Mouse (Mus musculus): ENCODE data around the gene Tnfsf11. TPM values are rescaled to one million over a fixed set of nuclear protein-coding genes. Genes with fewer than 3 reads are reported as not detected.
A peak's percentile ranks its signal among the peaks of the same experiment; 100 is the strongest.

Gene Tnfsf11
- total RNA-seq, 2 experiments from 2014 or later = not detected

DNA sequence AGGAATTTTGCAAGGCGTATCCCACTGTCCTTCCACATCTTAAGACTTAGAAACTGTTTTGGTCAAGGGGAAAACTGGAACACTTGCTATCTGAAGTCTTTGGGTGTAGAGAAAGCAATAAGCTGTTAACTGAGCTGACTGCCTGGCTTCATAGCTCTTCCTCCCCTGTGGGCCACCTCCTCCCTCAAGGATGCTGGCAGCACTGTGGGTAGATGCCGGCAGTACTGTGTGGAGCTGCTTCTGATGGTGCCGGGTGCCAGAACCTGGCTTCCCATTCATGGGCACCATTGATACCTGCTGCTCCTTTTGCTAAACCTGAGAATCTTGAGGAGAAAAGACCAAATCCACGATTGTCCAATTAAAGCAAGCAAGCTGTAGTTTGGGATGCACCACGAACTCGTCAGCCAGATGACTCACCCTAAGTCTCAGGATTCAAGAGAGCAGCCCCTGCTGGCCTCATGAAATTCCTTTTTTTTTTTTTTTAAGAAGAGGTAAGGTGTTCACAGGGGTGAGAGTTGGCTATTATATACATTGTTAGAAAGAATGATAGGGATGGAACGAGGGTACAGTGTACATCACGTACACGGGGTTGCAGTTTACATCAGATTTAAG, 17.8 kb downstream of the Tnfsf11 start:
- ATAC-seq (replicated peaks; ENCODE audit: poor library complexity, severe bottlenecking) = no peak

DNA sequence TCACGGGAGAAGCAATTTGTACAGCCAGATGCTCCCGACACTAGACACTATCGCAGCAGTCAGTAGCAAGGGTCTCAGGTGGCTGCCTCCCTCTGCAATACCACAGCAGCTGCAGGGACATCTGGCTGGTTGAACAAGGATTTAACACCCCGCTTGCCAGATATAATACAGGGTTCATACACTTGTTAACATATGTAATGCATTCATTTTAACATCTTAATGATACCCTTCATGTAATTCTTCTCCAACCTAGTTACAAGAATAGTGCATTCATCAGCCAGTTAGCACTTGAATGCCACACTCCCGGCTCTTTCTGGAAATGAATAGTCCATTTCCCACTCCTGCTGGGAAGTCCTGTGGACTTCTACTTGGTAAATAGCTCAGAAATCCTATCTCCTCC, 18.9 kb downstream of the Tnfsf11 start:
- no peak for ATAC-seq (replicated peaks; ENCODE audit: poor library complexity, severe bottlenecking)

DNA sequence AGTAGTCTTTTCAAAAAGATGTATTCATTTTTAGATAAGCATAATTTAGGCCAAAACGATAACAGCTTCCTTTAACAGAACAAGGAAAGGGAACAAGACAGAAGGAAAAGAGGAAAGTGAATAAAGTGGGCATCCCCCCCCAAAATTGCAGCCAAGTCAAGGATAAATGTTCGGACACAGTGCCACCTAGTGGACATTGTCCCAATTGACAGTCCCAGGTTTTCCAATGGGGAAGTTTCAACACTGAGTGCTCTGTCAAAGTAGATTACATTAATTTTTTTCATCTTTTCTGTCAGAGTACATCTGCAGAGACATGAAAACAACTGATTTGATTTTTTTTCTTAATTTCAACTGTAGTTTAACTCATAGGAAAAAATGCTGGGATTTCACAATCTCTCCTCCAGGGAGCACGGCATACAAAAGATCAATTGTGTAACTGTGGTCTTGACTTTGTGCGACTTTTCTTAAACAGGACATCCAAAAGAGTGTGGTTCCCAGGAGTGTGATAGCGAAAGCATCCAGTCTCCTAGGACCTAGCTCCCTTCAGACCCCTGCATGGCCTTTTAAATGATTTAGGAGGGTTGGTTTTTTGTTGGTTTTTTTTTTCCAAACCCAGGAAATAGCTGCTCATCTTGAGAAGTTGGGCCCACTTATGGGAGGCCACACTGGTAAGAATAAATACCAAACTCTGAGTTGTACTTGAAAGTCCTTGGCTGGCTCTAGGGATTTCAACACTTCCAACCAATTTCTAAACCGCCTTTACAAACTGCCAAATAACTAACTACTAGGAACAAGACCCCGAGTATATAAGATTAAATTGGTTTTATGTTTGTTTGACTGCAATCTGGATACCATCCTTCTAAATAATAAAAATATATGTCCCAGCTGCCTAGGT, 19.7 kb downstream of the Tnfsf11 start:
- ATAC-seq (replicated peaks; ENCODE audit: poor library complexity, severe bottlenecking) = peak; percentile 79

DNA sequence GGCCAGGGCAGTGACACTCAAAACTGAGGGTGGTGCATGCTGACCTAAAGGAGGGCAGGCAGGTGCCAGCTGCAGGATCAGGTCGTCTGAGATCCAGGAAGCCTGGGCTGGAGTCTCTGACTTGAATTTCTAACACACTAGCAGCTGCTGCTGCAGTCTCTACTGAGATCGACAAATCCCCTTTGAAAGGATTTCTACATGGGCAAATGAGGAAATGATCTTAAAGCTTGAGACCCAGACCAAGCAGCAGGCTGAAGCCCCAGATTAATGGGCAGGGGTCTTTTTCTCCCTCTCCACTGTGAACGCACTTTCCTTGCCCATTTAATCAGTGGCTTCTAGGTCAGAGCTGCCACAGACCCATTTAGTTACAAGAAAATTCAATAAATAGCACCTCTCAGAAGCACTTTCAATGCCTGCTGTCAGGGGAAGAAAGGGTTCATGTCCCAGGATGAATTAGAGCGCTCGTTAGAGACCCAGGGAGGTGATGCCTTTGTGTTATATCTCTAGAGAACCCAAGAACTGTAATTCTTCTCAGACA, 21.8 kb downstream of the Tnfsf11 start:
- 0 out of 2 replicates have a peak, but pooled peaks have one; percentile 12 for ATAC-seq (replicated peaks; ENCODE audit: poor library complexity, severe bottlenecking)

DNA sequence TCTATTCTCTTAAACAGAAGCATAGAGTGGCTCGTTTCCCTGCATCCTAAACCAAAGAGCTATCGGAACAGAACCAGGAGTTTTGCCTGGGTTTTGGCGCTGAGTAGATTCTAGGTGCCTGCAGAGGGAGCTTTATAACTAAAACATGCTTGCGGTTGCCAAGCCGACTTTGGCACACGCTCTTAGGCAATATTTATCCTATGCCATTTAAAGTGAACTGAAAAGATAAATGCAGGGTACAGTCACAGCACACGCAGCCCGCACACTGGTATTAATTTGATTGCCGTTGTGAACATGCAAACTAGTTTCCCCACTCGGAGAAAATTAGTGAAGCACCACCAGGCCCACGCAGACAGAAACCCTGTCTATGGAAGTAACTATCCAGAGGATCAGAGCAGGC, 25.4 kb downstream of the Tnfsf11 start:
- ATAC-seq (replicated peaks; ENCODE audit: poor library complexity, severe bottlenecking) = no peak

DNA sequence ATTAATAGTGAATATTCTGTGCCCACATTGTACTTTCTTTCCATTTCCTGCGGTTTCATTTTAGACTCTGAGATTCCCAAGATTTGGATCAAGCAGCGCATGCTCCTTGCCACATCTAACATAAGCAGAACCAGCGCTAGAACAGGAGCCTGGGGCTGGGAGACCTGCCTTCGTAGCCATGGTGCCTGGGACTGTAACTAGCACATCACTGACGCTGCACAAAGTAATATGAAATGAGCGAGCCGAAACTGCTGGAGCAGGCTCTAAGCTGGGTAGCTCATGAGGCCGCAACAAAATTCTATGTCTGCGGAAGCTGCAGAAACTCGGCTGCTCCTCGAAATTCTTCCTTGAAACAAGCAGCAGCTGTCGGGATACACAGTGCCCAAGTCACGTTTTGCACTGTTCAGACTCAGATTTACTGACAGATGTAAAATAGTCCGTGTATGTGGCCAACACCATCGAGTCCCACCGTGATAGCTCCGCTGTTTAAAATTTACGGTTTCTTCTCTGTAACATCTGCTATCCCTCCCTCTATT, 31.4 kb downstream of the Tnfsf11 start:
- ATAC-seq (replicated peaks; ENCODE audit: poor library complexity, severe bottlenecking) = no peak

DNA sequence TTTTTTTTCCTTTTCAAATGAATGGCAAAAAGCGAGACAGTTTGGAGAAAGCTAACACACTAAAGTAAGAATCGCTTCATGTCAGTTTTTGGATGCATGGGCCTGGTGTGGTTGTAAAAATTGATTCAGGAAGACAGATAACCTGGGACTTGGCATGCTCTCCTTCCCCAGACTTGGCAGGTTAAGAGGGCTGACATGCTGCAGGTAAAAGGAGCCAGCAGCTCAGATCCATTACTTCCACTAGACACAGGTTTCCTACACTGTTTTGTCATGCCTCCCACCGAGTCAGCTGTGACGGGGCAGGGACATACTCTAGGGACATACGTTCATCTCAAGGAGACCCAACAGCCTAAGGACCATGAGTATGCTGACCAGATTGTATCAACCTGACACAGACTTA, 33.0 kb downstream of the Tnfsf11 start:
- ATAC-seq (replicated peaks; ENCODE audit: poor library complexity, severe bottlenecking) = no peak

DNA sequence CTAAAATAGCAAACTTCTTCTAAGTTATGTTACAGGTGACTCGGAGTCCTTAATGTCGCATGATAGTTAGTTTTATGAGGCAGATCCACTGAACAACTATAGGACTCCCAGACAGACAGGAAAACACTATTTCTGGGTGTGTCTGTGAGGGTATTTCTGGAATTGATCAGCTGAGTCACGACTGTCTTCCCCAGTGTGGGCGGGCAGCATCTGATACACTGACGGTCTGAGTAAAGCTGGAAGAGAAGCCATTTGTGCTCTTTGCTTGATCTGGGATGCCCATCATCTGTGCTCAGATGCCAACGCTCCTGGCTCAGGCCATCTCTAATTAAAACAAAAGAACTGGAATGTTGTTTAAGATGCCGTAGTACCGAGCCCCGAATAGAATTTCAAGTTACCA, 33.7 kb downstream of the Tnfsf11 start:
- no peak for ATAC-seq (replicated peaks; ENCODE audit: poor library complexity, severe bottlenecking)

DNA sequence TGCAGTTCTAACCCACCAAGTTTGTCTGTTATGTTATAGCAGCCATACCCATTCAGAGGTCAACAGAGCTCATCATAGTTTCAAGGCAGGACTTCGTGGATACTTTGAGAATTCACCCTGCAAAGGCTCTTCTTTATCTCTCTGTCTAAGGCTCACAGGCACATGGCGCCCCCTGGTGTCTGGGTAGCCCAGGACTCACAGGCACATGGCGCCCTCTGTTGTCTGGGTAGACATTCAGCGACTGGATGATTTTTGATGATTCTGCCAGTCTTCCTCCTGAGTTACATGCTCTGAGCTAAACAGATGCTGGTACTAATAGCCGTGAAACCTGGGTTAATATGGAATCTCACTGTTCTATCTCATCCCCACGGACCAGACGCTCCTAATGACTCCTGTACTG, 34.3 kb downstream of the Tnfsf11 start:
- ATAC-seq (replicated peaks; ENCODE audit: poor library complexity, severe bottlenecking) = peak; percentile 77

DNA sequence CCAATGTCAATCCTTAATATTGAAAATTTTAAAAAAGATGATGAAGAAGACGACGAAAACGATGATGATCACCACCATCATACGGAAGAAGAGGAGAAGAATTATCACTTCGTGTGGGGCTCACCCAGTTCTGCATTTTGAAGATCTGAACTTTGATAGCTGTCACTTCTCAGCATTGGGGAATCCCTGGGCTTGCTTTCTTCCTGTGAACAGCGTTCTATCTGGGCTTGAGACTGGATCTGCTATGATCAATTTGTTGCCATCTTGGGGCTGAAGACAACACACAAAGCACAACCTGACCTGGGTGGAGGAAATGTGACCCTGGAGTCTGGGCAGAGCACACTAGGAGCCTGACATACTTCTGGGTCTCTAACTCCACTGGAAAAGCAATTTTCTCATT, 43.0 kb downstream of the Tnfsf11 start:
- ATAC-seq (replicated peaks; ENCODE audit: poor library complexity, severe bottlenecking) = no peak

DNA sequence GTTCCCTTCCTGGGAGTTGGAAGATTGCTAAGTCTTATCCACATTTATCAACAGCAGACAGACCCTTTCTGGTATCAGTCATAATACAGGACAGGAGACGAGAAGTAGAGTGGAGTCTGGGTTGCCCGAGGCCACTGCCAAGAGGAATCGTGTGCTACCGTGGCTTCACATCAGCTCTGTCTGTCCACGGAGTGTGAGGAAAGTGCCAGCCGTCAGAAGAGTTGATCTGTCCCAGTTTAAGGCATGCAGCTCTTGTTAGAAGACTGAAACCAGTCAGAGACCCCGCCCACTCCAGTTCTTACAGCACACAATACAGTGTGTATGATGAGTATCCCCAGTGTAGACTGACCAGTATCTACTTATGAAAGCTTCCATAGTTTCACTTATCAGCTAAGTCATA, 45.2 kb downstream of the Tnfsf11 start:
- no peak for ATAC-seq (replicated peaks; ENCODE audit: poor library complexity, severe bottlenecking)

DNA sequence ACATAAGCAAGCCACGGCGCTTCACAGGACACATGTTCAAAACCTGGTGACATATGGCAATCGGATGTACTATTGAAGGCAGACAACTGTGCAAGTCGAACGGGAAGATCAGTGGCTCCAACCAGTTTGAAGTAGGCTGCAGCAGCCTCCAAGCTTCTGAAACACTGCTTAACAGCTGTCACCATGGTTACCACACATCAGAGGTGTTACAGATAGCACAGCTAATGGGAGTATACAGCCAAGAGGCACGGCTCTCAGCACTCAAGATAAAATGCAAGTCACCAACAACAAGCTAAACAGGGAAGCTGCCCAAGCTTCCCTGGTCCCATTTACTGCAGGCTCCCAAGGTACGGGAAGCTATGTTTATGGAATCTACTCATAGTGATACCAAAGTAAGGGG, 46.6 kb downstream of the Tnfsf11 start:
- ATAC-seq (replicated peaks; ENCODE audit: poor library complexity, severe bottlenecking) = no peak

DNA sequence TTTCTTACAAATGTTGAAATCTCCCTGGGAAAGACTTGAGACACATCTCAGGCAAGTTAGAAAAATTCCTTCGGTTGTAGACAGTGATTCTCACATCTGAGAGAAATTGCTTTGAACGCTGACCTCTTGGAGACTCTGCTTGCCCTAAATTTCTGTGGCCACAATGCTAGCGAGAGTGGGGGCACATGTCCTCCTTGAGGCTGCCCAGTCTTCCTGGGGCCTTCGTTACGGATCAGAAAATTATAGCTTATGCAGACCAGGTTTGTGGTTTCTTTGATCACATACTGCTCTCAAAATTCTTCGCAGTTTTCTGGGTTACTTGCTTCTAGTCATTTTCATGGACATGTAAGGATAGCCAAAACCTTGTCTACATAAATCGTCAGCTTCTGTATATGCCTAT, 53.8 kb downstream of the Tnfsf11 start:
- ATAC-seq (replicated peaks; ENCODE audit: poor library complexity, severe bottlenecking) = no peak

DNA sequence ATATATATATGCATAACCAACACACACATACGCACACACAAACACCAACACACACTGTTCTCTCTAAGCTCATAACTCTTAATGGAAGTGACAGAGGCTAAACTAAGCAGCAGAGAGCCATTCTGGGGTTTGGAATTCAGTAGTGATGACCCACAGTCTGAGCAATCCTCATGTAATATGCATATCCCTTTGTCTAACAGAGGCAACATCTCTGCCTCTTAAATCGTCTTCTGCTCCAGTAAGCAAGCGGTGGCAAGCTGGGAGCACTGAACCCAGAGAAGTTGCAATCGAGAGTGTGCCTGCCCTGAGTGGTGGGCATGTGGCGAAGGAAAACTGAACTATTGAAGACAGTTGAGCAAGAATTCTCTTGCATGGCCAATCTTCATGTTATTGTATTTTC, 61.2 kb downstream of the Tnfsf11 start:
- no peak for ATAC-seq (replicated peaks; ENCODE audit: poor library complexity, severe bottlenecking)

DNA sequence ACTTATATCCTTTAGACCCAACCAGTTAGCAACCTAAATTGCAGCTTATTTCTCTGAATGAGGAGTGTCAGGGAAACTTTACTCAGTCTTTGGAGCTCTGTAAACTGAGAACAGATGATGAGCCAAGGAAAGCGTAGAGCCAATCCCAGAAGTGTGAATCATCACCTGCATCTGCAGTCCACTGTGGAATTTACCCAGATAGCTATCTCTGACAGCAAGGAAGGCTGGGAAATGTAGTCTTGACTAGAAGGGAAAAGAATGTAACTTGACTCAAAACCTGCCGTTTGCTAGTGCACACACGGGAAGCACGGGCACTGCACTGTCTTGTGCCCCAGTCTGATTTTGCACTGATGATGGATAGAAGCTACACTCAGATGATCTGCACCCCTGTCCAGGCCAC, 63.0 kb downstream of the Tnfsf11 start:
- ATAC-seq (replicated peaks; ENCODE audit: poor library complexity, severe bottlenecking) = no peak

DNA sequence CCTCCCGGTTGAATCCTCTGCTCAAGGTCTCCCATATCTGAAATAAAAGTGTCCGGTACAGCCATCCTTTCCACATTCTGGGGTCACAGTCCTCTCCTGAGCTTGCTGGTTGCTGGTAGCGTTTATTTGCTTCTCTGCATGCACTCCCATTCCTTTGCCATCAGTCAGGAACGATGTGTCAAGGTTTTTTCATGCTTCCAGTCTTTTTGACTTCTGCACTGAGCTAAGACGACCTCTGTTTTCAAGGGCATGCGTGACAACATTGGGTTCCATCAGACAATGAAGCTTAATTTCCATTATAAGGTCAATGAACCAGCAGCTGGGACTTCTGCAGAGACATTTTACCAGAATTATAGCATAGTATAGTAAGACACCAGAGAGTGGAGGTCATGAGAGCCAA, 68.5 kb downstream of the Tnfsf11 start:
- no peak for ATAC-seq (replicated peaks; ENCODE audit: poor library complexity, severe bottlenecking)

DNA sequence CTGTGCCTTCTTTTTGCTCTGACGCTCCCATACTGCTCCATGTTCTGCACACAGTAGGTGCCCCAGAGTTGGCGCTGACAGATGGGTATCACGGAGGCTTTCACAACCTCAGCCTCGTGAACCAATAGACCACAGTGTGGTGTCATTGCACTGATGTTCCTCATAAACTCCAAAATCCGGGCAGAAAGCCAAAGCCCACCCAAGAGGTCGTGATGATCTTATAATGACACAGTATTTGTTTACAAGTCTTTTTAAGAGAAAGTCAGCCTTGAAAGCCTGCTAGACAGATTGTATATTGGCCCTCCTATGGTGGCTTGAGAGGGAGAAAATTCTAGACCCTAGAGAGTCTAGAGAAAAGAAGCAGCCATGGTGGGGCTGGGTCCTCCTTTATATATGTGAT, 70.6 kb downstream of the Tnfsf11 start:
- ATAC-seq (replicated peaks; ENCODE audit: poor library complexity, severe bottlenecking) = peak; percentile 79

DNA sequence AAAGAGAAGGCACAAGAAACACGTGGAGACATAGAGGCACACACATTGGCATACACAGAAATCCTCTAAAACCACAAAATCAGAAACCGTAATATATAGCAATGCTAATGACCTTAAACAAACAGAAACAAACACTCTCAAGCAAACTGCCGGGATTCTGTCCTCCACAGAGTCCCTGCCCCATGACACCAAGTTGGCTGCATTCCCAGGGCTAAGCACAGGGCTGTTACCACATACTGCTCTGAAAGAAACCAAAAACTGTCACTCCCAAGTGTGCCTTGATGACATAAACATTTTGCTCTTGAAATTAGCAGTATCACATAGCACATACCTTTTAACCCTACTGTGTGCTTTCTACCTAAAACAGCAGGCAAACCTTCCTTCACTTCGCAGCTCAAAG, 71.7 kb downstream of the Tnfsf11 start:
- peak; percentile 68 for ATAC-seq (replicated peaks; ENCODE audit: poor library complexity, severe bottlenecking)

DNA sequence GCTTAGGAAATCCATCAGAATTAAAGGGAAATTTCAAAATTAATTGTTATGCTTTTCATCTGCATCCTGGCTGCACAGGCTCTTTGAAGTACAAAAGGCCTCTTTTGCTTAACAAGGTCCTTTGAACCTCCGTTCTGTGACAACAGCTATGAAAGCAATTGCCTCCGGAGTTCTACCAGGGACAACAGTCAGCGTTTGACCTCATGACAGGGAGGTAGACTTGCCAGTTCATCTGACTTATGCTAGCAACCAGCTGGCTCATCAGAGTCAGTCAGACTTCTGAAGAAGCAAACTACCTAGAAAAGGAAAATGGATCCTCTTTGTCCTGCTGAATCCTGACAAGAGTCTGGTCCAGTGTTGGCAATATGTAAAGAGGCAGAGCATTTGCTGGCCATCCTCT, 72.5 kb downstream of the Tnfsf11 start:
- ATAC-seq (replicated peaks; ENCODE audit: poor library complexity, severe bottlenecking) = no peak

DNA sequence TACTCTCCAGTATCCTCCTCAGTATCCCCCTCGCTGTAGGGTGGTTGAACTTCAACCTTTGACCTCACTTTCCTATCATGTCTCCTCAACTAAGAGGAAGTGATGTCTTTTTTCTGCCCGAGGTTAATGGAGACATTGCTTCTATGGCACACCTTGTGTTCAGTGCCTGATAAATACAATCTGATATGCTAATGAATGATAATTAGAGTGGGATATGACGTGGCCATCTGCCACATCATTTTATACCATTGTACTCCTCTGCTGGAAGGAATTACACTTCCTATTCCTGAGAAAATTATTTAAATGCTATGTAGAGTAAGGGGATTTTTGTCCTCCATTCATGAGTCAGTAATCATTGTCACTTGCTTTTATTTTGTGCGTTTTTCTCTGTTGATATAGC, 78.8 kb downstream of the Tnfsf11 start:
- no peak for ATAC-seq (replicated peaks; ENCODE audit: poor library complexity, severe bottlenecking)

Measured in granulocyte monocyte progenitor cell, adult 5-6 weeks (primary cell).